Mouse (Mus musculus): ENCODE measurements around the gene Arhgap23. TPM values are rescaled to one million over a fixed set of nuclear protein-coding genes. Genes with fewer than 3 reads are reported as not detected.

Arhgap23 gene
- polyA plus RNA-seq, 1 experiment from 2014 or later, result 3.5 TPM

- H3K4me3 ChIP-seq (ENCODE audit: low read depth, low read length), result no peak overlapping the region
- no peak overlapping the region for H3K9ac ChIP-seq (ENCODE audit: low read depth, low read length)
- H3K27ac ChIP-seq (ENCODE audit: low read depth, low read length), result no peak overlapping the region
- H3K4me1 ChIP-seq (replicated peaks; ENCODE audit: control insufficient read depth, insufficient read depth, low read length), result no peaks in the 10 kb centered on the region
- no peaks in the 10 kb centered on the region for H3K9me3 ChIP-seq (ENCODE audit: control insufficient read depth)
- 65% methylated on average over 24 of the region's 24 CpGs for whole genome bisulfite sequencing
- no peaks in the 10 kb centered on the region for H3K36me3 ChIP-seq (ENCODE audit: control insufficient read depth, insufficient read depth)
- H3K27me3 ChIP-seq (replicated peaks; ENCODE audit: control insufficient read depth, insufficient read depth, low read length), result 0 out of 2 replicates have a peak, but pooled peaks cover 3% of the 10 kb centered on the region
- no peak overlapping the region for H3K4me2 ChIP-seq (replicated peaks; ENCODE audit: low read depth)
- TF ChIP-seq CTCF (IDR thresholded peaks at IDR 0.05; ENCODE audit: low read depth), result no peak
- no peak for ATAC-seq
These were observed 94.6 kb downstream of the Arhgap23 start for GRCm38 (mm10) chr11:97509715-97510485.

- Histone ChIP-seq H3K27me3 (replicated peaks; ENCODE audit: control insufficient read depth, insufficient read depth, low read length) (0 out of 2 replicates have a peak, but pooled peaks cover 3% of the 10 kb centered on the region), H3K27ac (ENCODE audit: low read depth, low read length) (no peak overlapping the region), H3K36me3 (ENCODE audit: control insufficient read depth, insufficient read depth) (no peaks in the 10 kb centered on the region), H3K4me1 (replicated peaks; ENCODE audit: control insufficient read depth, insufficient read depth, low read length) (no peaks in the 10 kb centered on the region), H3K4me3 (ENCODE audit: low read depth, low read length) (no peak overlapping the region), H3K4me2 (replicated peaks; ENCODE audit: low read depth) (peak overlapping the region; percentile 32; the same call in 1 of the 2 replicates), H3K9ac (ENCODE audit: low read depth, low read length) (no peak overlapping the region), H3K9me3 (ENCODE audit: control insufficient read depth) (no peaks in the 10 kb centered on the region)
- peak; percentile 86 for TF ChIP-seq CTCF (IDR thresholded peaks at IDR 0.05; ENCODE audit: low read depth)
- no peak for ATAC-seq
- 32% methylated on average over 10 of the region's 10 CpGs for WGBS
These were observed 95.8 kb downstream of the Arhgap23 start for GRCm38 (mm10) chr11:97510966-97511660.

- no peak overlapping the region for H3K4me3 ChIP-seq (ENCODE audit: low read depth, low read length)
- H3K27me3 ChIP-seq (replicated peaks; ENCODE audit: control insufficient read depth, insufficient read depth, low read length), result 0 out of 2 replicates have a peak, but pooled peaks cover 3% of the 10 kb centered on the region
- no peaks in the 10 kb centered on the region for H3K4me1 ChIP-seq (replicated peaks; ENCODE audit: control insufficient read depth, insufficient read depth, low read length)
- H3K9me3 ChIP-seq (ENCODE audit: control insufficient read depth), result no peaks in the 10 kb centered on the region
- no peak for TF ChIP-seq CTCF (IDR thresholded peaks at IDR 0.05; ENCODE audit: low read depth)
- no peaks in the 10 kb centered on the region for H3K36me3 ChIP-seq (ENCODE audit: control insufficient read depth, insufficient read depth)
- WGBS, result 54% methylated on average over 13 of the region's 13 CpGs
- ATAC-seq, result no peak
- H3K4me2 ChIP-seq (replicated peaks; ENCODE audit: low read depth), result peak overlapping the region; percentile 32; the same call in 1 of the 2 replicates
- H3K9ac ChIP-seq (ENCODE audit: low read depth, low read length), result no peak overlapping the region
- no peak overlapping the region; the same call in 1 of the 2 replicates for H3K27ac ChIP-seq (ENCODE audit: low read depth, low read length)
These were observed 96.5 kb downstream of the Arhgap23 start for GRCm38 (mm10) chr11:97511661-97512369.

GRCm38 (mm10) chr11:97512511-97512910, 97.2 kb downstream of the Arhgap23 start:
- WGBS, result 76% methylated on average over 6 of the region's 6 CpGs
- H3K4me1 ChIP-seq (replicated peaks; ENCODE audit: control insufficient read depth, insufficient read depth, low read length), result no peaks in the 10 kb centered on the region
- H3K9ac ChIP-seq (ENCODE audit: low read depth, low read length), result no peak overlapping the region
- H3K4me3 ChIP-seq (ENCODE audit: low read depth, low read length), result no peak overlapping the region
- H3K9me3 ChIP-seq (ENCODE audit: control insufficient read depth), result no peaks in the 10 kb centered on the region
- H3K27me3 ChIP-seq (replicated peaks; ENCODE audit: control insufficient read depth, insufficient read depth, low read length), result 0 out of 2 replicates have a peak, but pooled peaks cover 3% of the 10 kb centered on the region
- no peaks in the 10 kb centered on the region for H3K36me3 ChIP-seq (ENCODE audit: control insufficient read depth, insufficient read depth)
- no peak for ATAC-seq
- no peak overlapping the region for H3K4me2 ChIP-seq (replicated peaks; ENCODE audit: low read depth)
- H3K27ac ChIP-seq (ENCODE audit: low read depth, low read length), result no peak overlapping the region
- TF ChIP-seq CTCF (IDR thresholded peaks at IDR 0.05; ENCODE audit: low read depth), result no peak

- 84% methylated on average over 3 of the region's 3 CpGs for WGBS
- Histone ChIP-seq H3K4me3 (ENCODE audit: low read depth, low read length) (no peak overlapping the region), H3K27ac (ENCODE audit: low read depth, low read length) (no peak overlapping the region), H3K4me2 (replicated peaks; ENCODE audit: low read depth) (no peak overlapping the region), H3K9ac (ENCODE audit: low read depth, low read length) (no peak overlapping the region), H3K27me3 (replicated peaks; ENCODE audit: control insufficient read depth, insufficient read depth, low read length) (0 out of 2 replicates have a peak, but pooled peaks cover 3% of the 10 kb centered on the region), H3K4me1 (replicated peaks; ENCODE audit: control insufficient read depth, insufficient read depth, low read length) (no peaks in the 10 kb centered on the region), H3K36me3 (ENCODE audit: control insufficient read depth, insufficient read depth) (no peaks in the 10 kb centered on the region), H3K9me3 (ENCODE audit: control insufficient read depth) (no peaks in the 10 kb centered on the region)
- TF ChIP-seq CTCF (IDR thresholded peaks at IDR 0.05; ENCODE audit: low read depth), result no peak
- no peak for ATAC-seq
These were observed 97.7 kb downstream of the Arhgap23 start for GRCm38 (mm10) chr11:97513066-97513465.

GRCm38 (mm10) chr11:97520541-97520940, 105.2 kb downstream of the Arhgap23 start:
- TF ChIP-seq CTCF (IDR thresholded peaks at IDR 0.05; ENCODE audit: low read depth), result no peak
- Histone ChIP-seq H3K4me2 (replicated peaks; ENCODE audit: low read depth) (no peak overlapping the region), H3K27me3 (replicated peaks; ENCODE audit: control insufficient read depth, insufficient read depth, low read length) (no peaks in the 10 kb centered on the region), H3K27ac (ENCODE audit: low read depth, low read length) (no peak overlapping the region), H3K9me3 (ENCODE audit: control insufficient read depth) (no peaks in the 10 kb centered on the region), H3K4me3 (ENCODE audit: low read depth, low read length) (no peak overlapping the region), H3K9ac (ENCODE audit: low read depth, low read length) (no peak overlapping the region), H3K36me3 (ENCODE audit: control insufficient read depth, insufficient read depth) (no peaks in the 10 kb centered on the region), H3K4me1 (replicated peaks; ENCODE audit: control insufficient read depth, insufficient read depth, low read length) (no peaks in the 10 kb centered on the region)
- ATAC-seq, result no peak
- WGBS, result 88% methylated on average over 7 of the region's 7 CpGs

All from intestine, postnatal 0 days (tissue).